Comparison of ENCODE assay signal across 7 mouse cellular contexts in the genomic region with DNA sequence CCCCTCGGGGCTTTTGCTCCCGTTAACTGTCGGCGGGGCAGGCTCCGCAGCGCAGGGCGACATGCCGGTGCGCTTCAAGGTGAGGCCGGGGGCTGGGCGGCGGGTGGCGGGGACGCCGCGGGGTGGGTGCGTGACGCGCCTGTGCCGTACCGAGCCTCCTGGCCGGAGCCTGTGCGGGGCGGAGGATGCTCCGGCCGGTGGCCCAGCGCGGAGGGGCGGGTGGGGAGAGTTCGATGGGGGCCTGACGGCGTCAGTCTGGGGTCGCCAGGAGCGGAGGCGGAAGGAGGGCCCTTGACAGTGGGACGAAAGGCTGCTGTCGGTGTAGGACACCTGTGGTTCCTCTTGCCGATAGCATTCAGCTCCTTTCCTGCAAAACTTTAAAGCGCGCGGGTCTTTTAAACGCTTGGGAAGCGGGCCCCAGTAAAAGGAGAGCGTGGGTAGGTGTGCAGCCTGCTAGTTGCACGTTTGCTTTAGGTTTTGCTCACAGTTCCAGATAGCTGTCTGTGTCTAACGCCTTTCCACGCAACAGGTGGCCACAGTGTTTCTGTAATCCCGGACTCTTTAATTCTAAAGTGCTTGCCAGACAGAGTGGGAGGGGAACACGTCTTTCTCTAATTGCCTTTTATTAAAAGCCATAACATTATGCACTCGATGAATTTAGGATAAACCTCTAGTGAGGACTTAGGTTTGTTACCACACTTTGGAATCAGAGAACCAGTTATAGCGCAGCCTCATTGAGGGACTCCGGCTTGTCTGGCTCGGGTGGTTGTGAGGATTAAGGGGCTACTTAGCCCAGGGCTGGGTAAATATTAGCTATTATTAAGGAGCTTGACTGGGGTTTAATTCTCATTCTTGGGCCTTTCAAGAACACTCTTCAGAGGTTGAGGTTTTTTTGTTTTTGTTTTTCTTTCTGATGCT. TPM values are rescaled to one million over a fixed set of nuclear protein-coding genes. Genes with fewer than 3 reads are reported as not detected.
DNase-seq lines count a peak whose midpoint lies in the region; ATAC-seq lines count a peak whose summit lies in the region.

No protein-coding gene starts in this region.

- no peak; the same call in 1 of the 2 replicates for ATAC-seq in megakaryocyte, adult 5-6 weeks (ENCODE audit: poor library complexity, severe bottlenecking)
- ATAC-seq in embryonic facial prominence, embryonic 15.5 days (ENCODE audit: insufficient number of reproducible peaks, low FRiP score, low TSS enrichment, low read depth), result peak; percentile 58; the same call in 1 of the 2 replicates
- ATAC-seq in intestine, embryonic 15.5 days, result peak; percentile 81

- H3K27ac ChIP-seq in embryonic facial prominence, embryonic 15.5 days (replicated peaks), result peak overlapping the region; percentile 48; the same call in 1 of the 2 replicates
- no peak overlapping the region for H3K27ac ChIP-seq in intestine, embryonic 15.5 days

- H3K9me3 ChIP-seq in megakaryocyte, embryonic 14.5 days, result no peaks in the 10 kb centered on the region
- H3K9me3 ChIP-seq in embryonic facial prominence, embryonic 15.5 days (replicated peaks), result no peaks in the 10 kb centered on the region
- H3K9me3 ChIP-seq in intestine, embryonic 15.5 days, result no peaks in the 10 kb centered on the region

- peak overlapping the region; percentile 85 for H3K4me2 ChIP-seq in embryonic facial prominence, embryonic 15.5 days (replicated peaks)
- H3K4me2 ChIP-seq in intestine, embryonic 15.5 days (replicated peaks), result peak overlapping the region; percentile 82

- DNase-seq in lung, postnatal 25 days (ENCODE audit: low spot score), result peak; percentile 28
- no peak for DNase-seq in adrenal gland, adult 18-20 months (ENCODE audit: low spot score in 2 of 2)
- no peak for DNase-seq in cerebellum, adult 9-11 months

- no peaks in the 10 kb centered on the region for H3K27me3 ChIP-seq in megakaryocyte, embryonic 14.5 days (replicated peaks)
- no peaks in the 10 kb centered on the region for H3K27me3 ChIP-seq in embryonic facial prominence, embryonic 15.5 days
- no peaks in the 10 kb centered on the region for H3K27me3 ChIP-seq in intestine, embryonic 15.5 days (replicated peaks)

- H3K4me1 ChIP-seq in megakaryocyte, embryonic 14.5 days, result peaks cover 56% of the 10 kb centered on the region
- peaks cover 14% of the 10 kb centered on the region for H3K4me1 ChIP-seq in embryonic facial prominence, embryonic 15.5 days
- H3K4me1 ChIP-seq in intestine, embryonic 15.5 days (replicated peaks), result no peaks in the 10 kb centered on the region

- peak overlapping the region; percentile 55 for H3K9ac ChIP-seq in embryonic facial prominence, embryonic 15.5 days
- H3K9ac ChIP-seq in intestine, embryonic 15.5 days, result peak overlapping the region; percentile 69

- H3K4me3 ChIP-seq in megakaryocyte, embryonic 14.5 days (replicated peaks), result peak overlapping the region; percentile 98
- H3K4me3 ChIP-seq in embryonic facial prominence, embryonic 15.5 days (replicated peaks), result peak overlapping the region; percentile 87
- peak overlapping the region; percentile 87 for H3K4me3 ChIP-seq in intestine, embryonic 15.5 days (replicated peaks)

- peaks cover 39% of the 10 kb centered on the region for H3K36me3 ChIP-seq in megakaryocyte, embryonic 14.5 days (replicated peaks; ENCODE audit: low read length)
- H3K36me3 ChIP-seq in embryonic facial prominence, embryonic 15.5 days, result peaks cover 8% of the 10 kb centered on the region; the same call in 1 of the 2 replicates
- H3K36me3 ChIP-seq in intestine, embryonic 15.5 days, result 0 out of 2 replicates have a peak, but pooled peaks cover 6% of the 10 kb centered on the region

- WGBS in embryonic facial prominence, embryonic 15.5 days, result 1% methylated on average over 53 of the region's 53 CpGs
- 3% methylated on average over 45 of the region's 53 CpGs for WGBS in intestine, embryonic 15.5 days

RNA-seq across cellular contexts. Expression of a gene that starts 0.5 kb away (rescaled TPM):
- polyA plus RNA-seq in megakaryocyte, embryonic 14.5 days (2012; ENCODE audit: insufficient read depth, low replicate concordance), result 11.5 and 54.4 TPM in 2 replicates
- total RNA-seq in megakaryocyte, adult 5-6 weeks (2015), result 14.9 and 16.4 TPM in 2 replicates
- total RNA-seq in megakaryocyte, adult 5-6 weeks (2017), result 21.1 and 49.6 TPM in 2 replicates
- polyA plus RNA-seq in embryonic facial prominence, embryonic 15.5 days (2015; fragmentation: Nextera tagmentation; extraction: Ambion mirVana), result 32.6 and 42.1 TPM in 2 replicates
- polyA plus RNA-seq in intestine, embryonic 15.5 days (2015; fragmentation: Nextera tagmentation; extraction: Ambion mirVana), result 17.2 and 19.6 TPM in 2 replicates
- 10 to 100 TPM; 10.9 to 11.4 TPM for total RNA-seq in adrenal gland, adult 18-20 months (2021)
